Mouse (Mus musculus) c-Kit-negative CD71-positive TER-119-positive erythroid progenitor cells, embryonic 14.5 days (primary cell): ENCODE measurements around the gene Btbd35f6.
"Not testable (repeated sequence)": the region's sequence is repeated elsewhere in the genome, so short reads cannot be mapped to it uniquely, and the experiment has no call there.

Source experiments
- DNase-seq: peaks from one replicate; pipeline ENCODE4 v3.0.0-alpha.2; 2013; ENCODE audit warnings: low read depth, low spot score

Btbd35f6 gene

GRCm38 (mm10) chrX:33956440-33956839, at the start of gene Btbd35f6:
Btbd35f6 (minus strand) TSS chrX:33956540.
- not testable (repeated sequence) for DNase-seq

- DNase-seq: not testable (repeated sequence)
Measured at GRCm38 (mm10) chrX:33986716-33987115, 30.4 kb upstream of the Btbd35f6 start, which contains the start of gene Gm21870. Gm21870 (minus strand) TSS chrX:33986816.

GRCm38 (mm10) chrX:33930216-33930615, 26.1 kb downstream of the Btbd35f6 start:
- DNase-seq: not testable (repeated sequence)

DNA sequence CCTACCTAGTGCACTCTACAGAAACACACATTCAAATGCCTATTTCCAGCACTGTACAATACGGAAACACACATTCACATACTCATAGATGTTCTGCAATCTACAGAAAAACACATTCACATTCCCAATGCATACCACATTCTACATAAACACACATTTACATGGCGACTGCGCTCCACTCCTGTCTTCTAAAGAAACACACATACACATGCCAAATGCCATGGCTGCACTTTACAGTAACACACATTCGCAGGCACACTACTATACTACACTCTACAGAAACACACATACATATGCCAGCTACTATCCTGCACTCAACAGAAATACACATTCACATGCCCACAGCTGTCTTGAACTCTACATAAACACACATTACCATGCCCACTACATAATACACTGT, 28.1 kb downstream of the Btbd35f6 start:
- DNase-seq: not testable (repeated sequence)

DNA sequence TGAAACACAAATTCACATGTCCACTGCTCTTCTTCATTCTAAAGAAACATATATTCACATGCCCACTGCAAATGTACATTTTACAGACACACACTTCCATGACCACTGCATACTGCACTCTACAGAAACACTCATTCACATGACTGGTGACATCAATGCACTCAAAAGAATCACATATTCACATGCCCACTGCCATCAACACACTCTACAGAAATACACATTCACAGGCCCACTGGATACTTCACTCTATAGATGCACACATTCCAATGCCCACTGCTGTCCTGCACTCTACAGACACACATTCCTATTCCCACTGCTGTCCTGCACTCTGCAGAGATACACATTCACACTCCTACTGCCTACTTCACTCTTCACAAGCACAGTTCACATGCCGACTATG, 30.0 kb downstream of the Btbd35f6 start:
- not testable (repeated sequence) for DNase-seq

- not testable (repeated sequence) for DNase-seq
Measured at GRCm38 (mm10) chrX:33925420-33925819, 30.9 kb downstream of the Btbd35f6 start.
